12 mouse cellular contexts compared by ENCODE assay signal in the genomic region with DNA sequence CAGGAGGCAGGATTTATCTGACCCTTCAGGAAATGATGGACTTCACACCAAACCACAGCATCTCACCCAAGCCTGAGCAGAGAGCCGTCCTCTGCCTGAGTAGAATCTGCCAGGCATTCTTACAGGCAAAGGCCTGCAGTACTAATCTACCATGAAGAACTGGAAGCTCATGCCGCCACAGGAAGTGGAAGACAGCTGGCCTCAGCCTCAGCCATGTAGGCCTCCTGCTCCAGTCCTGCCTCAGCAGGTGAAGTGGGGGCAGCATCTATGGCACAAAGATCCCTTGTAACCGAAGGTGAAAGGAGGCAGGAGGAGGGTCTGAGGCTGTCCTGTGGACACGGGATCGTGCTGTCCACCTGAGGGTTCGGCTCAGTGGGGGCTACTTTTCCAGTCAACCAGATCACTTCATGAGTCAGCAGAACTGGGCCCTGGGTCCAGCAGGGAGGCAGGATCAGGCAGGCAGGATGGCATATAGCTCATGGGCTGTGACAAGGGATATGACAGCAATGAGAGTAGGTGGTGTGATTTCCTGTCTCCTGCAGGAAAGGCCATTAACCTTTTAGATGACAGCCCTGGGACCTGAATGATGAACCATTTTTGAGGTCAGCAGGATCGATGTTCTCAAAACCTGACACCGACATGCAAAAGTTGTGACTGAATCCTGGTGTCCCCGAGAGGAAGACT.
A peak's percentile ranks its signal among the peaks of the same experiment; 100 is the strongest.
DNase-seq lines count a peak whose midpoint lies in the region; ATAC-seq lines count a peak whose summit lies in the region.
"Had no signal": no experiment of that assay in that cellular context is flagged by ENCODE, and none has a peak within 500 bp of the region (broad histone marks: within the 10 kb centered on the region; RNA-seq: fewer than 3 reads in every experiment).

No protein-coding gene starts in this region.

- peaks cover 100% of the 10 kb centered on the region for H3K36me3 ChIP-seq in megakaryocyte, embryonic 14.5 days (replicated peaks; ENCODE audit: low read length)
- peaks cover 37% of the 10 kb centered on the region for H3K36me3 ChIP-seq in limb, embryonic 12.5 days

- 71% methylated on average over 9 of the region's 9 CpGs for WGBS in limb, embryonic 12.5 days

- H3K4me1 ChIP-seq in megakaryocyte, embryonic 14.5 days, result peaks cover 85% of the 10 kb centered on the region
- peaks cover 64% of the 10 kb centered on the region for H3K4me1 ChIP-seq in limb, embryonic 12.5 days (replicated peaks)

- peak overlapping the region; percentile 73 for H3K4me3 ChIP-seq in megakaryocyte, embryonic 14.5 days (replicated peaks)
- no peak overlapping the region for H3K4me3 ChIP-seq in limb, embryonic 12.5 days (replicated peaks)

- peak overlapping the region; percentile 74 for H3K27ac ChIP-seq in limb, embryonic 12.5 days

- no peak for ATAC-seq in cerebellum, adult (ENCODE audit: insufficient number of reproducible peaks, low FRiP score, low TSS enrichment)
- no peak for ATAC-seq in megakaryocyte, adult 5-6 weeks (ENCODE audit: poor library complexity, severe bottlenecking)
- no peak for ATAC-seq in limb, embryonic 12.5 days (ENCODE audit: insufficient number of reproducible peaks, insufficient read depth, low FRiP score, low TSS enrichment, low read depth)

- no peak overlapping the region for H3K4me2 ChIP-seq in limb, embryonic 12.5 days

- H3K9ac ChIP-seq in limb, embryonic 12.5 days (replicated peaks), result 0 out of 2 replicates have a peak overlapping the region, but pooled peaks have one; percentile 4

- no peaks in the 10 kb centered on the region for H3K9me3 ChIP-seq in megakaryocyte, embryonic 14.5 days
- H3K9me3 ChIP-seq in limb, embryonic 12.5 days, result no peaks in the 10 kb centered on the region

- H3K27me3 ChIP-seq in megakaryocyte, embryonic 14.5 days (replicated peaks), result no peaks in the 10 kb centered on the region
- 0 out of 2 replicates have a peak, but pooled peaks cover 5% of the 10 kb centered on the region for H3K27me3 ChIP-seq in limb, embryonic 12.5 days

- peak; percentile 51 for DNase-seq in cerebellum, adult 11-12 months
- peak; percentile 54 to 72 for DNase-seq in thymus, postnatal 36 days
- DNase-seq in layer of hippocampus, adult 9-11 months, result no peak
- DNase-seq in right cerebral cortex, postnatal 4 days, result no peak
- DNase-seq: kidney, adult 11 months; kidney, postnatal 36 days; layer of hippocampus, postnatal 36 days; lung, adult 2 months had no signal

Comparison
In these comparisons a context has a peak if more than half of its experiments do, and no peak if none do; other contexts are left out.
1. DNase-seq: peak in cerebellum, adult 11-12 months (single experiment) and thymus, postnatal 36 days (2 of 2); none in layer of hippocampus, adult 9-11 months (single experiment) and right cerebral cortex, postnatal 4 days (single experiment).